Mouse (Mus musculus): ENCODE measurements around the gene Slc17a3.
A peak's percentile ranks its signal among the peaks of the same experiment; 100 is the strongest.

Slc17a3 gene

GRCm38 (mm10) chr13:23839308-23839707 lies at the start of gene Slc17a3:
Gene Slc17a3, plus strand, starts transcription at chr13:23839434.
- DNase-seq: no peak

GRCm38 (mm10) chr13:23792520-23792919 lies 46.7 kb upstream of the Slc17a3 start:
- DNase-seq: peak; percentile 8

DNA sequence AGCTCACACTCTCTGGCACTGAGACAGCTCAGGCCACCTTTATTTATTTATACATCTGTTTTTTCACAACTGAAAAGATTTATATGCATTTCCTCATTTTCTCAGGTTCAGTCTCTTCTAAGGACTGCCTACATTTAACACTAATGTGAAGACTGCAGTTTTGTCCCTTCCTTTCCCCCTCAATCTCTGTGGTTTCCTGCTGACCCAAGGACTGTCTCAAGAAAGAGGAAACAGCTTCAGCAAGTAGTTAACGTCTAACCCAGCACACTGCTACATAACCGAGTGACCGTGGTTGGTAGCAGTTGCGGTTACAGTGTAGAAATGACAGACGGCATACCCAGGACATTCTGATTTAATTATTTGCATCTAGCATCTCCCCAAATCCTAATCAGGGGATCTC lies 39.8 kb upstream of the Slc17a3 start:
- DNase-seq: no peak

DNA sequence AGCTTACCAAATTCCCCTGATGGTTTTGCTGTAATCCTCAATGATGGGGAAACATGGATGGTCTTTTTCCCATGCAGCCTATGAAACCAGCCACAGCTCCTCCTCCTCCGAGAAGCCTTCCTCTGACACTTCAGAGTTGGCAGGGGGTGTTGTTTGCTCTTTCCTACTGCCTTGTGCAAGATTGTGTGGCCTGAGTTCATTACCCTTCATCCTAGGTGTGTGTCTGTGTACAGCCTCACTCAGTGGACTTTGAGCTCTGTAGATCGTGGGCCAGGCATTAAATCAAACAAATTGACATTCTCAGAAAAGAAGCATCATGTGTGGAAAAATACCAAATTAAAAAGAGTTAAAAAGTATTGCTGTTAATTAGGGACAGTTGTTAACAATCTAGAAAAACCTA lies 34.7 kb upstream of the Slc17a3 start:
- DNase-seq: no peak

- no peak for DNase-seq
Measured at GRCm38 (mm10) chr13:23806422-23807052, 32.7 kb upstream of the Slc17a3 start, which contains the start of gene Slc17a2. Gene Slc17a2, plus strand, starts transcription at chr13:23806993.

- no peak for DNase-seq
Measured at GRCm38 (mm10) chr13:23816148-23816547, 23.1 kb upstream of the Slc17a3 start.

DNA sequence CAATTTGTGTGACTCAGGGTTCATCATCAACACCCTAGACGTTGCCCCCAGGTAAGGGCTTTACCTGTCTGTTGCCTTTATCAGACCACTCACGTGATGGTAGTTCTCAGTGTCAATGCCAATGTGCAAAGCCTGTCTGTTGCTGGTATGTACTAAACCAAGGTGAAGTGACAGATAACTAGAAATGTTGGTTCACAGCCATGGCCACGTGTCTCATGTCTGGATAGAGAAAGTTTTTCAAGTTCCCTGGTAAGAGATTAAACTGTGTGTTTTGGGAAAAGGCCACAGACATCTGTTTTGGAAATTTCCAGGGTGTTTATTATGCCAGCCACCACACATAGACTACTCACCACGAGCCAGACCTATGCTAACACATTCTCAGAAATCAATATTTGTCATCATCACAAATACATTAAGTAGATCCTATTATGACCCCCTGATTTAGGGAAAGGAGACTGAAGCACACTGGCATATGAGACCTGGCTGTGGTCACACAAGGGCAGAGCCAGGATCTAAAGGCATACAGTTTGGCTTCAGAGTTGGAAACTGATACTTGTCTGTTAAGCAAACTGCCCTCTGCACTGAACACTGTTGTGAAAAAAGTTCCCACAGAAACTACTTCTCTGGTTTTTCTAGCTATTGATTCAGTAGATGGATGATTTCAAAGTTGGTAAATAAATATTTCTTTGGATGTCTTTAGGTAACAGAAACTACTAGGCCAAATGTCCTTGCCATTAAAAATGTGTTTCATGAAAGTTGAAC lies 18.9 kb upstream of the Slc17a3 start:
- no peak for DNase-seq

- DNase-seq: no peak
Measured at GRCm38 (mm10) chr13:23822213-23822612, 17.0 kb upstream of the Slc17a3 start.

DNA sequence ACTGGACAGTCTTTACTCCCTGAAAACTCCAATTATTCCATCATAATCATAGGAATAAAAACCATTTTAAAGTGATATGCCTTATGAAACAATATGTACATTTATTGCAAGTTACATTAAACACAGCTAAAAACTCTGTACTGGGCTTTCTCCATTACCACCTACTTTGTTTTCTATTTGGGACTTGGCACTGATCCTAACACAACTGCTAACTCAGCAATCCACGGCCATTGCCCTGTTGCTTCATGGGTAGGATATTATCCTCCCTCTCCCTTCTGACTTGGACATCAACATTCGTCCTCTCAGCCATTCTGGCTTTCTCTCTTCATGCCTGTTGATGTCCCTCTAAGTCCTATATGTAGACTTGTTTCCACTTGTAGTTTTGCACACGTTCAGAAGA lies 12.6 kb upstream of the Slc17a3 start:
- DNase-seq: no peak

DNA sequence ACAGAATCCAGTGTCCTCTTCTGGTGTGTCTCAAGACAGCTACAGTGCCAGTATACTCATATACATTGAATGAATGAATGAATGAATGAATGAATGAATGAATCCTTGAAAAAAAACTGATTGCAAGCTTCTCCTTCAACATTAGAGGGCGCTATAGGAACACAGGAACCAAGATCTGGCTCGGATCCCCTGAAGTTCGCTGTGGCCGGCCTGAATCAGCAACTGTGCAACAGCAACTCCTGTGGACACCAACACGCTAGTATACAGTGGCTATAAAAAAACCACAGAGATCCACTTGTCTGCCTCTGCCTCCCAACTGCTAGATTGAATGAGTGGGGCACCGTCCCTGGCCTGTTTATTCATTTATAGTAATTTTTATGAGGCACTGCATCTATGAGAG lies 6.2 kb upstream of the Slc17a3 start:
- DNase-seq: no peak

DNA sequence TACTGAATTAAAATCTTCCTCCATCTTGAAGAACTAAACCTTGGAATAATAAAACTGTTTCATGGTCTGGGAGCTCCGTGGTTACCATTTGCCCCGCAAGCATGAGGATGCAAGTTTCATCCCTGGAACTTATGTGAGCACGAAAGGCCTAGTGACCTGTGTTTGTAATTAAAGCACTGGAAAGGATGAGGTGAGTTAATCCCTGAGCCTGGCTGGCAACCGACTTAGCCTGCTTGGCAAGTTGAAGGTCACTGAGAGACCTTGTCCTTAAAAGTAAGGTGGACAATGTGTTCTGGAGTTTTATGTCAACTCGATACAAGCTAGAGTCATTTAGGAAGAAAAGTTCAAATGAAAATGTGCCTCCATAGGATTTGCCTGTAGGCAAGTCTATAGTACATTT lies 4.4 kb upstream of the Slc17a3 start:
- no peak for DNase-seq

GRCm38 (mm10) chr13:23836630-23837029 lies 2.6 kb upstream of the Slc17a3 start:
- no peak for DNase-seq

GRCm38 (mm10) chr13:23845851-23846250 lies 6.6 kb downstream of the Slc17a3 start:
- DNase-seq: no peak

- no peak for DNase-seq
Measured at GRCm38 (mm10) chr13:23849299-23849698, 10.1 kb downstream of the Slc17a3 start.

- DNase-seq: no peak
Measured at GRCm38 (mm10) chr13:23856401-23856800, 17.2 kb downstream of the Slc17a3 start.

GRCm38 (mm10) chr13:23861815-23862214 lies 22.6 kb downstream of the Slc17a3 start:
- no peak for DNase-seq

- no peak for DNase-seq
Measured at GRCm38 (mm10) chr13:23864711-23865110, 25.5 kb downstream of the Slc17a3 start.

DNA sequence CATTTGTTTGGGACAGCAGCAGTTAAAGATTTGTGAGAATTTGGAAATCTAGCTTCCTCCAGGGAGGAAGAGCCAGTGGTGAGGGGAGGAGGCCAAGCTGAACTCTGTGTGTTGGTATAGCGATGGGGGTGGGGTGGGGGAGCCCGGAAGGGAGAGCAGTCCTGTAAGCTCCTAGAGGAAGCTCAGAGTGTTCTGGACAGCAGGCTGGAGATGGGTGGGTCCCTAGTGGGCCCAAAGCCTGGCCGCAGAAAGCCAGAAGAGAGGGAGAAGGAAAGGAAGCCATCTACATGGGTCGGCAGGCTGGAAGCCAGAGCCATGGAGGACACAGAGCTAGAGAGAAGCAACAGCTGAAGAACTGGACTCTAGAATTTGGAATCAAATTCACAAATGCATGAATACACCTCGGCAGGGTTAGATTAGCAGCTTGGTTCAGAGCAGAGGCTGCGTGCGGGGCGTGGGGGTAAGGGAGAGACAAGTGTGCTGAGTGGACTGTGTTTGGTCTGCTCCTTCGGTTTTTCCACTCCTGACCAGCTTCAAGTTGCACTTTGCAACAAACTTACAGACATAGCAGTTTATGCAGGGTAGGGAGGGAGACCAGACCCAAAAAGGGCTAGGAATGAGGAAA lies 27.0 kb downstream of the Slc17a3 start:
- no peak for DNase-seq

GRCm38 (mm10) chr13:23867000-23867399 lies 27.8 kb downstream of the Slc17a3 start:
- no peak for DNase-seq

GRCm38 (mm10) chr13:23867405-23867804 lies 28.2 kb downstream of the Slc17a3 start, which contains the start of gene Slc17a1:
Gene Slc17a1, plus strand, starts transcription at chr13:23867750.
- no peak for DNase-seq

DNA sequence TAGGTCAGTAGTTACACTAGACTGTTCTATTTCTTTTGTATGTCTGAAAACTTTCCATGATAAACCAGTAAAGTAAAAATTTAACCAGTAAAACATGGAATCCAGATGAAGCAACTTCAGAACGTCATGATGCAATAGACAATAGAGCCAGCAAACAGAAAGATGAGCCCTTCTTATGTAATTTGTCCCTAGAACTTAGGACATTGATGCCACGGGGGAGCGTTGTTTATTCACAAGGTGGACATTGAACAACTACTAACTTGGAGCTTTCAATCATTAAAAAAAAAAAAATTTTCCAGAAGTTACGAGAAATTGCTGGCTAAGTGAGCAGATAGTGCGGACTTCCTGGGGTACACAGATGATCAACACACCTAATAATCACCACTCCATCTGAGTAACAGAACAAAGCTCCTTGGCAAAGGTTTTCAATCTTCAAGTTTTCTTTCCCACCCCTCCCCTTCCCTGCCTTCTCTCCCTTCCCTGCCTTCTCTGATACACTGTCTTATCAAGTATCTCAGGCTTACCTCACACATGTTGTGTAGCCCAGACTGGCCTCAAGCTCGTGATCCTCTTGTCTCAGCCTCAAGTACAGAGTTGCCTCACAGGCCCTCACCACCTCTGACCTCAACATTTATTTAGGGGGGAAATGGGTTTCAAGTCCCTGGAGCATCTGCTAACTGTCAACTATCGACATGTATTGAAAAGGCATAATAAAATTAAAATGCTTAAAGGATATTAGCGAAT lies 29.7 kb downstream of the Slc17a3 start:
- no peak for DNase-seq

- no peak for DNase-seq
Measured at GRCm38 (mm10) chr13:23869996-23870395, 30.8 kb downstream of the Slc17a3 start.

GRCm38 (mm10) chr13:23873141-23873540 lies 33.9 kb downstream of the Slc17a3 start:
- no peak for DNase-seq
